Mouse (Mus musculus): Measurements from ENCODE around the gene Mars.
A peak's percentile ranks its signal among the peaks of the same experiment; 100 is the strongest.
"Not testable (repeated sequence)": the region's sequence is repeated elsewhere in the genome, so short reads cannot be mapped to it uniquely, and the experiment has no call there.

Mars gene

DNA sequence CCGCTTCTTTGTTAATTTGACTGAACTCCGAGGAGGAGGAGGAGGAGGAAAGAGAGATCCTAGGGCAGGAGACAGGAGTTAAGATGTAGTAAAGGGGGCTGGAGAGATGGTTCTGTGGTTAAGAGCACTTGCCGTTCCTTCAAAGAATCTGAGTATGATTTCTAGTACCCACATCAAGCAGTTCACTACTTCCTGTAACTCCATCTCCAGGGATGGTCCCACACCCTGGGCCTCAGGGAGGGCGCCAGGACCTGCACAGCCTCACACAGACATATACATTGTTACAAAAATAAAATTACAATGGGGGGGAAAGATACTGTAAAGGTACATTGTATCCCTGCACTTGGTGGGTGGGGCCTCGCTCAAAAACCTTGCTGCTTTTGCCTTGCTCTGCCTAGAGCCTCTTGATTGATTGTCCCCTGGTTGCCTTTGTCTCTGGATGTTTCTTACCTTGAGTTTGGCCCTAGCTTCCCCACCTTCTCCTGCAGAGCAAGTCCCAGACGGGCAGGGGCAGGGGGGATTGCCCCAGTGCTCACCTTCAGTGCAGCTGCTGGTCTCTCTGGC is 26.0 kb upstream of the Mars start:
- no peak for DNase-seq (ENCODE audit: low spot score)

DNA sequence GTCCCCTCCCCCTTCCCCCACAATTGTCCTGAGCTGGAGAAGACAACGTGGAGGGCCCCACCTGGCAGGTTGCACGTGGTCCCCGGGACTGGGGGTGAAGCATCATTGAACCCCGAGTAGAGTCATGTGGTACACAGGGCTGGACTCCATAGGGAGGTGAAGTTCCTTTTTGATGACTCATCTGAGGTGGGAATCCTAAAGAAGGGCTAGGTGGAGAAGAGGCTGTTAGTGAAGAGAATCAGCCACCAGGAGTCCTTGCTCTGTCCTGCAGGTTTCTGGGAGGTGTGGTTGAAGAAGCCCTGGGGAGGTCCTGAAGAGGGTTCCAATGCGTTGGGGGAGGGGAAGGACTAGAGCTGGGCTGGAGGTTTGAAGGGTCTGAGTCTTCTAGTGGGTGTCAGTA is 25.4 kb upstream of the Mars start:
- DNase-seq (ENCODE audit: low spot score) = no peak

GRCm38 (mm10) chr10:127335271-127335670 is 23.7 kb upstream of the Mars start:
- no peak for DNase-seq (ENCODE audit: low spot score)

GRCm38 (mm10) chr10:127333152-127333551 is 21.6 kb upstream of the Mars start:
- DNase-seq (ENCODE audit: low spot score) = no peak

DNA sequence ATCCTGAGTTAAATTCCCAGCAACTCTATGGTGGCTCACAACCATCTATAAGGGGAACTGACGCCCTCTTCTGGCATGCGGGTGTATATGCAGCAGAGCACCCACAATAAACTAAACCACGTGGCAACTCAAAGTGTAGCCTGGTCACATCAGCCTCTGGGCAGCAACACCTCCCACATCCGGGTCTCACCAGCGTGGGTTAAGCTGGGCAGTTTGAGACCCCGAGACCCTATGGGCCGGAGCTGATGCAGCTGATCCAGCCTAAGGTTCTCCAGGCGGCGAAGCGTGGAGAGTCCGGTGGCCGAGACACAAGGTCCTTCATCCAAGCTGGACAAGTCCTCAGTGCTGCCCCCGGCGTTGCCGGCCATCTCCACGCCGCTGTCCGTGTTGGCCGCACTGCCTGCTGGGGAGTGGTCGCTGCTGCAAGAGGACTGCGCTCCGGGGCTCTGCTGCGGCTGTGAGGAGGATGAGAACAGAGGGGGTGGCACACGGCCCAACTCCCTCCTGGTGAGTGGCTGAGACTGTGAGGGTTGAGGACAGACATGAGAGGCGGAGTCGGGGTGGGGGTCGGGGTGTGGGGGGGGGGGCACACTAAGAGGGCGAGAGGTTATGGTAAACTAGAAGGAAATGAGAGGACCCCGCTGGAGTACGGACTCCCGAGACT is 20.8 kb upstream of the Mars start:
- DNase-seq (ENCODE audit: low spot score) = no peak

- DNase-seq (ENCODE audit: low spot score) = no peak
Measured at GRCm38 (mm10) chr10:127330212-127330611, 18.6 kb upstream of the Mars start.

GRCm38 (mm10) chr10:127327461-127328145 is 16.0 kb upstream of the Mars start:
- DNase-seq (ENCODE audit: low spot score) = no peak

GRCm38 (mm10) chr10:127326828-127327227 is 15.2 kb upstream of the Mars start:
- DNase-seq (ENCODE audit: low spot score) = no peak

DNA sequence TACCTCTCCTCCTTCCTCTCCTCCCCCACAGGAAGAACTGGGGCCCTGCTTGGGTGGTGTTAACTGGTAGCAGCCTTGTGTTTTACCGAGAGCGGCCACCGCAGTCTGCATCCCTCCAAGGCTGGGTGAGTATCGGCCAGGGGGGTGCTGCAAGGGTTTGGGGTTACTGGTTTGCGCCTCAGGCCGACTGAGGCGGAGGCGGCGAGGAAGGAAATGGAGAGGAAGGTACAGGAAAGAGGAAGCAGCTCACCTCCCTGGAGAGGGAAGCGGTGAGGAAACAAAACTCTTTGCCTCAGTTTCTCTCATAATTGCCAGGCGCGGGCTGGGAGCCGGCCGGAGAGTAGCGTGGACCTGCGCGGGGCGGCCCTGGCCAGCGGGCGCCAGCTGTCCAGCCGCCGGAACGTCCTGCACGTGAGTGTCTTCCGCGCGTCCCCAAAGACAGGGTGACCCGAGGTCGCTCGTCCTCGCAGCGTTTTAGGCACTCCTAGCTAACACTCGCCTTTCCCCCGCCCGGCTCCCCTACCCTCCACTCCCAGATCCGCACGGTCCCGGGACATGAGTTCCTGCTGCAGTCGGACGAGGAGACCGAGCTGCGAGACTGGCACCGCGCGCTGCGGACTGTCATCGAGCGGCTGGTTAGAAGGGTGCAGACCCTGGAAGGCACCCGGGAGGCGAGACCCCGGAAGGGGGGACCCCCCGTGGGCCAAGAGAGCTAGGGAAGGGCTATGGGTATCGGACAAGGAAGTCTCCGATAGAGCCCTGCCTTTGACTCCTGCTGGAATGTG is 14.6 kb upstream of the Mars start:
- no peak for DNase-seq (ENCODE audit: low spot score)

DNA sequence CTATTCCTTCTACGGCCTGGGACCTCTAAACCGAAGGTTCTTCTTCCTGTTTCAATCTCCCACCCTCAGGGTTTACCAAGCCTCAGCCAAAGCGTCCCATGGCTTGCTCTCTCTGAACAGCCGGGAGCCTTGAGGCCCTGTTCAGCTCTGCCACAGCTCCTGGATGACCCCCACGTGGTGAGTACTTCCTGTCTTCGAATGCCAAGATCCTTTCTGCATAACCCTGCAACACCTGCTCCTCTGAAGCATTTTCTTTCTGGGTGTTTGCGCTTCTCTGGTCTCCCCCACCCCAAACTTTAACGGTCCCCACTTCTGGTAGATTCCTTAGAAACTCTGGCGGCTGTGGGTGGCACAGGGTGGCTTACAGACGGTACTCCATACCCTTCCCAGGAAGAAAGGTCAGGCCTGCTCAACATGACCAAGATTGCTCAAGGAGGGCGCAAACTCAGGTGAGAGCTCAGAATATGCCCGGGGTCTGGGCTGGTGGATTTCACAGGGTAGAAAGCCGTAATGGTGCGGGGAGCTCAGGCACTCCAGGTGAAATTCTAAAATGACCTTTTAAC is 13.9 kb upstream of the Mars start:
- DNase-seq (ENCODE audit: low spot score) = no peak

- DNase-seq (ENCODE audit: low spot score) = peak; percentile 65
Measured at GRCm38 (mm10) chr10:127324495-127324894, 12.9 kb upstream of the Mars start.

GRCm38 (mm10) chr10:127323131-127323855 is 11.7 kb upstream of the Mars start:
- DNase-seq (ENCODE audit: low spot score) = no peak

DNA sequence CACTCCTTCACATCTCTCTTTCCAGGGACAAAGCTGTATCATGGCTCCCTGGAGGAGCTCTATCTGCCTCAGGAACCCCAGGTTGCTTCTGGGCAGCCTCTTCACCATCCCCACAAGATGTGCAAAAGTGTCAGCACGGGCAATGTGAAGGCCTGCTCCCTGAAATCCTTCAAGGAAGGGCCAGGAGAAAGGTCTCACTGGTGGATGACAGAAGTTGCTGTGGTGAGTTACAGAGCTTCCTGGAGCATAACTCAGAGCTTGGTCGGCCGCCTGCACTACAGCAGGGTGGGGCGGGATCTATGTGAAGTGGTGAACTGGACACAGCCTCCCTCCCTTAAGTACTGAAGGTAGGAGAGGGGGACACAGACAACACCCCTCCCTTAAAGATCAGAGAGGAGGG is 11.1 kb upstream of the Mars start:
- DNase-seq (ENCODE audit: low spot score) = no peak

DNA sequence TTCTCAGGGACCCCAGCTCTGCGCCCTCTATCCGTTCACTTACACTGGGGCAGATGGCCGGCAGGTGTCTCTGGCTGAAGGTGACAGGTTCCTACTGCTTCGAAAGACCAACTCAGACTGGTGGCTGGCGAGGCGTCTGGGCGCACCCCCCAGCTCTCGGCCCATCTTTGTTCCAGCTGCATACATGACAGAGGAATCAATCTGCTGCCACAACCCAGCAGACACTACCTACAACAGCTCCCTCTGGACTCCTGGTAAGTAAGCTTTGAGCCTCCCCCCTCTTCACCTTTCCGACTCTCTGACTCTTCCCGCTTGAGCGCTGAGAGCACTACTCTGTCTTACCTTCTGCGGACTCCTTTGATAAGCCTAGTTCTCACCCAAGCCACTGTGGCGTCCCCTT is 10.6 kb upstream of the Mars start:
- no peak for DNase-seq (ENCODE audit: low spot score)

DNA sequence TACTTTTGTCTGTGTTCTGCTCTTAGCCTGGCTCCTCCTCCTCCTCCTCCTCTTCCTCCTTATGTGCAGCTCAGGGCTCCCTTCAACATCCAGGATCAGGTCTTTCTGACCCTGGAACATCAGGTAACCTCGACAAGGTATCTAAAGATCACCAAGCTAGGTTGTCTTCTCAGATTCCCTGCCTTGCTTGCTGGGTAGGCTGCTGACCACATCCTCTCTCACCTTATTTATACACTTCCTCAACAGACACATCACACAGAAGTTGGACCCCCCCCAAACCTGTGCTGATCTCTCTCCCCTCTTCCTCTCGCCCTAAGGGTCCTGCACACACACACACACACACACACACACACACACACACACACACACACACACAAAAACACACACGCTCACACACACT is 10.0 kb upstream of the Mars start, which contains the start of gene Arhgap9:
Gene Arhgap9 (plus strand): TSS at position 344 of the 400 bp plus-strand sequence.
- DNase-seq (ENCODE audit: low spot score) = no peak

DNA sequence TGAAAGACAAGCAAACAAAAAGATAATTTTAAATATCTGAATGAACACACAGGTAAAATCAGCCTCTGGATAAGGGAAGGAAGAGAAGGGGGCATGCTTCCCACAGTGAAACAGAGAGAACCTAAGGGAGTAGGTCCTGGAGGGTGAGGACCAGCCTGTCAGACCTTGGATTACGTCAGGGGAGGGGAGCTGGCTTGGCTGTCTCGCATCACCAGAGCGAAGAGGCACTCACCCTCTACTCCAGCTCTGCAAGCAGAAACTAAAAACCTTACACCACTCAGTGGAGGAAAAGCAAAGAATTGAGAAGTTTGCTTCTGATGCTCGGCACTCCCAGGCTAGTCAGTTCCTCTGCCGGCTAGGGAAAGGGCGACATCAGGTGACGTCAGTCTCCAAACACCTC is 8.4 kb upstream of the Mars start:
- no peak for DNase-seq (ENCODE audit: low spot score)

GRCm38 (mm10) chr10:127318009-127318408 is 6.4 kb upstream of the Mars start:
- no peak for DNase-seq (ENCODE audit: low spot score)

DNA sequence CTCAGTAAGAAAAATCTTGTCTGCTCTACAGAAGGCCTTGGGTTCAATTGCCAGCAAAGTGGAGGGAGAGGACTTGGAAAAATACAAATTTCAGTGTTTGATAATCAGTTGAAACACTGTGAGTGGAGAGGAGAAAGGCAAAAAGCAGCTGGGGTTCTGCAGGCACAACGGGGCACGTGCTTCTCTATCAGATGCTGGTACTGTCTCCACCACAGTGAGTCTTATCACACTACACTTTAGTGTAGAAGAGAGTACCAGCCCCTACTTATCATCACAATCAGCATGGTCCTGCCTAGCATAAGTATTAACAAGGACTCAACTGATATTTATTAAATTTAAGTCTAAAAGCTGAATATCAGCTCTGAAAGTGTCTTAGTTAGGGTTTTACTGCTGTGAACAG is 5.7 kb upstream of the Mars start:
- DNase-seq (ENCODE audit: low spot score) = no peak

- DNase-seq (ENCODE audit: low spot score) = not testable (repeated sequence)
Measured at GRCm38 (mm10) chr10:127314950-127315349, 3.4 kb upstream of the Mars start.

DNA sequence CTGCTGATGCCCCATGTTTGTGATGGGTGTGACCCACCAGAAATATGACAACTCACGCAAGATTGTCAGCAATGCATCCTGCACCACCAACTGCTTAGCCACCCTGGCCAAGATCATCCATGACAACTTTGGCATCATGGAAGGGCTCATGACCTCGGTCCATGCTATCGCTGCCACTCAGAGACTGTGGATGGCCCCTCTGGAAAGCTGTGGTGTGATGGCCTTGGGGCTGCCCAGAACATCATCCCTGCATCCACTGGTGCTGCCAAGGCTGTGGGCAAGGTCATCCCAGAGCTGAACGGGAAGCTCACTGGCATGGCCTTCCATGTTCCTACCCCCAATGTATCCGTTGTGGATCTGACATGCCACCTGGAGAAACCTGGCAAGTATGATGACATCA is 1.9 kb upstream of the Mars start:
- DNase-seq (ENCODE audit: low spot score) = not testable (repeated sequence)

DNA sequence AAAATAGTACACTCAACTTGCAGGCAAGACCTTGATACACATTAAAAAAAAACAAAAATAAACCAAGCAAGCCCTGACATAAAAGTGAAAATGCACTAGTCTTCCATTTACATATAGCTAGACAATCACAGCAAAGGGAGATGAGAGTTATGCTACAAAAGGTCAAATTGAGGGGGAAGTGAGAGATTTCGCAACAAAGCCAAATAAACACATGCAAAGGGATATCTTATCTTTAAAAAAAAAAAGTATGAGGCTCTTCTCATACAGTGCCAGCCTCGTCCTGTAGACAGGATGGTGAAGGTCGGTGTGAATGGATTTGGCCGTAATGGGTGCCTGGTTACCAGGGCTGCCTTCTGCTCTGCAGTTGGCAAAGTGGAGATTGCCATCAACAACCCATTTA is 1.3 kb upstream of the Mars start:
- DNase-seq (ENCODE audit: low spot score) = no peak

- peak; percentile 78 for DNase-seq (ENCODE audit: low spot score)
Measured at GRCm38 (mm10) chr10:127312356-127312676, 730 bp upstream of the Mars start.
